In the genomic region with DNA sequence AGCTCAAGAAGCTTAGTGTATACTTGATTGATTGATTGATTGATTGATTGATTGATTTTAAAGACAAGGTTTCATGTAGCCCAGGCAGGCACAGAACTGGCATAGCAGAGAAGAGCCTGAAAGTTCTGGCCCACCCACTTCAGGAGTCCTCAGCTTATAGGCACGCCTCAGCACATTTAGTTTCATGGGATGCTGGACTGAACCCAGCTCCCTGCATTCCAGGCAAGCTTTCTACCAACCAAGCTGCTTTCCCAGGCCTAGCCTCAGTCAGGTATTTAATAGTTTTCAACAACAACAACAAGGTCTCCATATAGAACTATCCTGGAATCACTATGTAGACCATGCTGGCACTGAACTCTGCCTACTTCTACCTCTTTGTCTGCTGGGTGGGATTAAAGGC, we compare ENCODE assay signal across 9 mouse cellular contexts. TPM values are rescaled to one million over a fixed set of nuclear protein-coding genes. Genes with fewer than 3 reads are reported as not detected.
DNase-seq lines count a peak whose midpoint lies in the region; ATAC-seq and TF ChIP-seq lines count a peak whose summit lies in the region.
"Had no signal": no experiment of that assay in that cellular context is flagged by ENCODE, and none has a peak within 500 bp of the region (broad histone marks: within the 10 kb centered on the region; RNA-seq: fewer than 3 reads in every experiment).

No protein-coding gene starts in this region.

- no peak overlapping the region for H3K9ac ChIP-seq in hindbrain, embryonic 14.5 days
- no peak overlapping the region; the same call in 1 of the 2 replicates for H3K9ac ChIP-seq in intestine, embryonic 15.5 days
- no peak overlapping the region for H3K9ac ChIP-seq in liver, embryonic 12.5 days

- no peaks in the 10 kb centered on the region for H3K9me3 ChIP-seq in hindbrain, embryonic 10.5 days
- H3K9me3 ChIP-seq in hindbrain, embryonic 14.5 days (ENCODE audit: control insufficient read depth, low read length): no peaks in the 10 kb centered on the region
- no peaks in the 10 kb centered on the region for H3K9me3 ChIP-seq in intestine, embryonic 15.5 days
- H3K9me3 ChIP-seq in liver, embryonic 12.5 days (replicated peaks): no peaks in the 10 kb centered on the region

- no peak for DNase-seq in hindbrain, embryonic 10.5 days (ENCODE audit: low spot score)
- DNase-seq in hindbrain, embryonic 14.5 days (ENCODE audit: low spot score): no peak
- no peak for DNase-seq in layer of hippocampus, postnatal 36 days
- DNase-seq in thymus, postnatal 25 days: no peak
- DNase-seq in spleen, postnatal 14 days (ENCODE audit: low spot score in 2 of 2): no peak
- DNase-seq: thymus, adult 2 months had no signal

- WGBS in hindbrain, embryonic 10.5 days: 68% methylated on average over 1 of the region's 1 CpGs
- 65% methylated on average over 1 of the region's 1 CpGs for WGBS in hindbrain, embryonic 14.5 days
- WGBS in intestine, embryonic 15.5 days: 35% methylated on average over 1 of the region's 1 CpGs
- WGBS in liver, embryonic 12.5 days (ENCODE audit: insufficient replicate concordance): 48% methylated on average over 1 of the region's 1 CpGs

- no peak for ATAC-seq in hindbrain, embryonic 14.5 days (ENCODE audit: low FRiP score)
- ATAC-seq in intestine, embryonic 15.5 days: no peak
- no peak for ATAC-seq in liver, embryonic 12.5 days

- peak overlapping the region; percentile 61 for H3K4me3 ChIP-seq in hindbrain, embryonic 10.5 days
- no peak overlapping the region for H3K4me3 ChIP-seq in hindbrain, embryonic 14.5 days (replicated peaks; ENCODE audit: low read length)
- H3K4me3 ChIP-seq in bone marrow macrophage, adult 2 months (ENCODE audit: insufficient read depth, low read length): peak overlapping the region; percentile 70
- peak overlapping the region; percentile 53 for H3K4me3 ChIP-seq in intestine, embryonic 15.5 days (replicated peaks)
- peak overlapping the region; percentile 54 for H3K4me3 ChIP-seq in liver, embryonic 12.5 days

- no peak overlapping the region for H3K4me2 ChIP-seq in hindbrain, embryonic 14.5 days (replicated peaks)
- H3K4me2 ChIP-seq in intestine, embryonic 15.5 days (replicated peaks): peak overlapping the region; percentile 91
- H3K4me2 ChIP-seq in liver, embryonic 12.5 days: peak overlapping the region; percentile 76

- no peaks in the 10 kb centered on the region for H3K27me3 ChIP-seq in hindbrain, embryonic 10.5 days (ENCODE audit: insufficient read depth, poor library complexity, severe bottlenecking)
- H3K27me3 ChIP-seq in hindbrain, embryonic 14.5 days (ENCODE audit: control insufficient read depth, insufficient read depth, low read length): no peaks in the 10 kb centered on the region
- no peaks in the 10 kb centered on the region for H3K27me3 ChIP-seq in intestine, embryonic 15.5 days (replicated peaks)
- no peaks in the 10 kb centered on the region for H3K27me3 ChIP-seq in liver, embryonic 12.5 days (replicated peaks)

- peaks cover 29% of the 10 kb centered on the region for H3K4me1 ChIP-seq in hindbrain, embryonic 10.5 days (replicated peaks)
- peaks cover 6% of the 10 kb centered on the region; the same call in 1 of the 2 replicates for H3K4me1 ChIP-seq in hindbrain, embryonic 14.5 days (replicated peaks; ENCODE audit: control insufficient read depth, insufficient read depth, low read length)
- peaks cover 28% of the 10 kb centered on the region for H3K4me1 ChIP-seq in bone marrow macrophage, adult 2 months (ENCODE audit: control insufficient read depth, insufficient read depth, low read length)
- H3K4me1 ChIP-seq in intestine, embryonic 15.5 days (replicated peaks): peaks cover 19% of the 10 kb centered on the region
- H3K4me1 ChIP-seq in liver, embryonic 12.5 days: peaks cover 36% of the 10 kb centered on the region

- peaks cover 9% of the 10 kb centered on the region; the same call in 1 of the 2 replicates for H3K36me3 ChIP-seq in hindbrain, embryonic 10.5 days
- no peaks in the 10 kb centered on the region for H3K36me3 ChIP-seq in hindbrain, embryonic 14.5 days (replicated peaks; ENCODE audit: control insufficient read depth, insufficient read depth)
- no peaks in the 10 kb centered on the region for H3K36me3 ChIP-seq in intestine, embryonic 15.5 days
- peaks cover 15% of the 10 kb centered on the region for H3K36me3 ChIP-seq in liver, embryonic 12.5 days

- TF ChIP-seq CTCF in bone marrow macrophage, adult 2 months (IDR thresholded peaks at IDR 0.05; ENCODE audit: low read depth, low read length): no peak

- TF ChIP-seq POLR2A in bone marrow macrophage, adult 2 months (IDR thresholded peaks at IDR 0.05; ENCODE audit: borderline replicate concordance, low read depth, low read length): no peak

- H3K27ac ChIP-seq in hindbrain, embryonic 10.5 days: no peak overlapping the region
- H3K27ac ChIP-seq in hindbrain, embryonic 14.5 days: no peak overlapping the region
- H3K27ac ChIP-seq in bone marrow macrophage, adult 2 months (ENCODE audit: insufficient read depth, low read depth, low read length): no peak overlapping the region
- H3K27ac ChIP-seq in intestine, embryonic 15.5 days: peak overlapping the region; percentile 73; the same call in 1 of the 2 replicates
- H3K27ac ChIP-seq in liver, embryonic 12.5 days: no peak overlapping the region

RNA-seq across cellular contexts. Expression of a gene that starts 2.0 kb away (rescaled TPM):
- polyA plus RNA-seq in hindbrain, embryonic 10.5 days (2016; fragmentation: Nextera tagmentation; extraction: Ambion mirVana): 60.0 and 78.6 TPM in 2 replicates
- 6.4 and 8.7 TPM in 2 replicates for polyA plus RNA-seq in hindbrain, embryonic 14.5 days (2014; fragmentation: Nextera tagmentation; extraction: Ambion mirVana)
- polyA plus RNA-seq in bone marrow macrophage, adult 2 months (2012; ENCODE audit: insufficient read depth, insufficient read length, missing spikeins): 1.4 and 4.9 TPM in 2 replicates
- 108 and 115 TPM in 2 replicates for polyA plus RNA-seq in intestine, embryonic 15.5 days (2015; fragmentation: Nextera tagmentation; extraction: Ambion mirVana)
- 60.5 and 70.9 TPM in 2 replicates for polyA plus RNA-seq in liver, embryonic 12.5 days (2016; fragmentation: Nextera tagmentation; extraction: Ambion mirVana)
- 1 to 10 TPM; 5.3 to 6.6 TPM for total RNA-seq in layer of hippocampus, postnatal 36 days (2021)

RNA-seq across cellular contexts. Expression of a gene that starts 20.9 kb away (rescaled TPM):
- polyA plus RNA-seq in hindbrain, embryonic 10.5 days (2016; fragmentation: Nextera tagmentation; extraction: Ambion mirVana): 31.4 and 33.0 TPM in 2 replicates
- polyA plus RNA-seq in hindbrain, embryonic 14.5 days (2014; fragmentation: Nextera tagmentation; extraction: Ambion mirVana): 34.3 and 34.6 TPM in 2 replicates
- 20.4 and 20.6 TPM in 2 replicates for polyA plus RNA-seq in bone marrow macrophage, adult 2 months (2012; ENCODE audit: insufficient read depth, insufficient read length, missing spikeins)
- polyA plus RNA-seq in intestine, embryonic 15.5 days (2015; fragmentation: Nextera tagmentation; extraction: Ambion mirVana): 55.4 and 56.9 TPM in 2 replicates
- polyA plus RNA-seq in liver, embryonic 12.5 days (2016; fragmentation: Nextera tagmentation; extraction: Ambion mirVana): 27.3 and 30.4 TPM in 2 replicates
- 10 to 100 TPM; 27.0 to 28.5 TPM for total RNA-seq in layer of hippocampus, postnatal 36 days (2021)

RNA-seq across cellular contexts. Expression of a gene that starts 32.2 kb away (rescaled TPM):
- 6.9 and 8.4 TPM in 2 replicates for polyA plus RNA-seq in hindbrain, embryonic 10.5 days (2016; fragmentation: Nextera tagmentation; extraction: Ambion mirVana)
- 8.3 and 8.9 TPM in 2 replicates for polyA plus RNA-seq in hindbrain, embryonic 14.5 days (2014; fragmentation: Nextera tagmentation; extraction: Ambion mirVana)
- polyA plus RNA-seq in bone marrow macrophage, adult 2 months (2012; ENCODE audit: insufficient read depth, insufficient read length, missing spikeins): 23.8 and 30.3 TPM in 2 replicates
- polyA plus RNA-seq in intestine, embryonic 15.5 days (2015; fragmentation: Nextera tagmentation; extraction: Ambion mirVana): 6.5 and 6.6 TPM in 2 replicates
- polyA plus RNA-seq in liver, embryonic 12.5 days (2016; fragmentation: Nextera tagmentation; extraction: Ambion mirVana): 4.2 and 4.3 TPM in 2 replicates
- 10 to 100 TPM; 31.4 to 35.3 TPM for total RNA-seq in layer of hippocampus, postnatal 36 days (2021)

RNA-seq across cellular contexts. Expression of a gene that starts 32.4 kb away (rescaled TPM):
- polyA plus RNA-seq in hindbrain, embryonic 10.5 days (2016; fragmentation: Nextera tagmentation; extraction: Ambion mirVana): 17.8 and 24.3 TPM in 2 replicates
- 7.2 and 8.0 TPM in 2 replicates for polyA plus RNA-seq in hindbrain, embryonic 14.5 days (2014; fragmentation: Nextera tagmentation; extraction: Ambion mirVana)
- 13.2 and 13.7 TPM in 2 replicates for polyA plus RNA-seq in bone marrow macrophage, adult 2 months (2012; ENCODE audit: insufficient read depth, insufficient read length, missing spikeins)
- 12.1 and 13.0 TPM in 2 replicates for polyA plus RNA-seq in intestine, embryonic 15.5 days (2015; fragmentation: Nextera tagmentation; extraction: Ambion mirVana)
- 10.3 and 10.9 TPM in 2 replicates for polyA plus RNA-seq in liver, embryonic 12.5 days (2016; fragmentation: Nextera tagmentation; extraction: Ambion mirVana)
- total RNA-seq in layer of hippocampus, postnatal 36 days (2021): 1 to 10 TPM; 5.1 to 5.3 TPM
